Mouse (Mus musculus) hindbrain, embryonic 10.5 days (tissue): ENCODE results near the gene Efna4. TPM values are rescaled to one million over a fixed set of nuclear protein-coding genes. Genes with fewer than 3 reads are reported as not detected.

ENCODE experiments used
- DNase-seq: peaks from one replicate; pipeline ENCODE4 v3.0.0-alpha.2; 2017; ENCODE audit warnings: low spot score
- H3K27ac ChIP-seq: fragments of 300-500 bp; sonication (generic); 2 replicates; pipeline ENCODE4 v1.5.1; 2016; ENCODE audit warnings: mild to moderate bottlenecking, moderate library complexity
- H3K27me3 ChIP-seq: fragments of 300-500 bp; sonication (generic); 2 replicates; pipeline ENCODE4 v1.6.1; 2016; ENCODE audit warnings: mild to moderate bottlenecking; ENCODE audit not compliant: poor library complexity, insufficient read depth, severe bottlenecking
- H3K36me3 ChIP-seq: fragments of 300-500 bp; sonication (generic); 2 replicates; pipeline ENCODE4 v1.6.1; 2016; ENCODE audit warnings: mild to moderate bottlenecking, moderate library complexity
- H3K4me1 ChIP-seq: fragments of 300-500 bp; sonication (generic); replicated peaks from 2 replicates; pipeline ENCODE4 v1.6.1; 2016; ENCODE audit warnings: mild to moderate bottlenecking
- H3K4me3 ChIP-seq: fragments of 300-500 bp; sonication (generic); 2 replicates; pipeline ENCODE4 v1.5.1; 2016; ENCODE audit warnings: mild to moderate bottlenecking, moderate library complexity
- H3K9me3 ChIP-seq: fragments of 300-500 bp; sonication (generic); 2 replicates; pipeline ENCODE4 v1.6.1; 2016; ENCODE audit warnings: mild to moderate bottlenecking, moderate library complexity
- WGBS: fragments of 180-500 bp; shearing (Covaris S2); methylation state at CpG from one replicate; pipeline ENCODE4 v1.1.7; 2016; 5-methylcytosine and 5-hydroxymethylcytosine counted together
- polyA plus RNA-seq: library from polyadenylated mRNA; unstranded; fragments of >200 nt; fragmentation: Nextera tagmentation; extraction: Ambion mirVana; gene quantifications from 2 replicates; pipeline ENCODE4 v1.2.1, GENCODE M21; 2016

Efna4 gene
- polyA plus RNA-seq, 1 experiment from 2014 or later, result 23.2 TPM

DNA sequence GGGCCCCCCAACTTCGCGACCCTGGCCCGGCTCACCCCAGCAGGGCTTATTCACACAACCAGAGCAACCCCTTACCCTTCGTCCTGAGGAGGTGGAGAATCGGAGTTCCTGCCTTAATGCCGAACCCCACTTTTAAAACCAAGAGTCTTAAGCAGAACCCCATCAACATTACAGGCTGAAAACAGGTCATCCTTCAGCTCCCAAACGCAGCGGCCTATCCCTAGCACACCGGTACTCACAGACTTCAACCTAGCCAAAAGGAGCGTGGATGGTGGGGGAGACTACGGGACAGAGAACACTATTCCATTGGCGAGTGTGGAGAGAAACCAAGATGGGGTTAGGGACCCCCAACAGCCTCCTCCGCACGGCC lies 15.7 kb downstream of the Efna4 start:
- WGBS, result 1% methylated on average over 14 of the region's 14 CpGs
- Histone ChIP-seq H3K4me1 (peaks cover 66% of the 10 kb centered on the region), H3K36me3 (no peaks in the 10 kb centered on the region), H3K27me3 (peaks cover 77% of the 10 kb centered on the region), H3K9me3 (no peaks in the 10 kb centered on the region), H3K27ac (peak overlapping the region; percentile 87), H3K4me3 (peak overlapping the region; percentile 71)
- no peak for DNase-seq

DNA sequence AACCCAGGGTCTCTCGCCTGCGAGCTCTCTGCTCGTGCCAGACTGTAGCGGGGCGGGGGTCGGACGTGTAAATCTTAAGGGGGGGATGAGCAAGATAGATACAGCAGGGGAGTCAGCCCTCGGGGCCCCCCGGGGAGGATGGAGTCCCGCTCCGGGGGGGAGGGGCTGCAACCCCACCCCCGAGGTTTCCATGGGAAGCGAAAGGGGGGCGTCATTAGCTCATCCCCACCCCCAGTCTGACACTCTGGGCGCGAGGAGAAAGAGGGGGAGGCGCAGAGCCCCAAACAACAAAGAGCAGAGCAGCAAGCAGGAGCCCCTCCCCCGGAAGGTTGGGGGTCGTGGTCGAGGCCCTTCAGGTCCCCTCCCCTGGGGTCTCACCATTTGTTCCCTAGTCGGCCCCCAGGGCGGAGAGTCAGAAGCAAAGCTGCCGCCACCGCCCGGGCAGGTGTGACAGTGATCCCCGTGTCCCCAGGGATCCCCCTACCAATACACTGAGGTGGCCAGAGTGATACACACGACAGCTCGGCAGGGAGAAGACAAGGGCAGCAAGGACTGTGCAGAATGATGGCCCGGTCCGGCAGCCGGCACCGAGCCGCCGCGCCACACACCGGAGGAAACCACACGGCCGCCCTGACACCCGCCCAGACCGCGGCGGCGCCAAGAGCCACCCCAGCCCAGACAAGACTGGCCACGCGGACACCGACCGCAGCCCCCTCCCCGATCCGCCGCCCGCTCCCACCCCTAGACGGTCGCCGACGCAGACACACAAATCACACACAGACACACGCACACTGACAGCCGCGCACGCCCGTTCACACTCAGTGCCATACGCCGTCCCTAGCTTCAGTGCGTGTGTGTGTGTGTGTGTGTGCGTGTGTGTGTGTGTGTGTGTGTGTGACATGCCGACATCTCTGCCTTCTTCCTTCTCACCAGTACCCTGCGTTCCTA lies 16.4 kb downstream of the Efna4 start:
- Histone ChIP-seq H3K27ac (peak overlapping the region; percentile 87), H3K27me3 (peaks cover 84% of the 10 kb centered on the region), H3K9me3 (no peaks in the 10 kb centered on the region), H3K4me1 (peaks cover 70% of the 10 kb centered on the region), H3K4me3 (peak overlapping the region; percentile 71), H3K36me3 (no peaks in the 10 kb centered on the region)
- WGBS, result under 1% methylated on average over 66 of the region's 66 CpGs
- DNase-seq, result peak; percentile 49

DNA sequence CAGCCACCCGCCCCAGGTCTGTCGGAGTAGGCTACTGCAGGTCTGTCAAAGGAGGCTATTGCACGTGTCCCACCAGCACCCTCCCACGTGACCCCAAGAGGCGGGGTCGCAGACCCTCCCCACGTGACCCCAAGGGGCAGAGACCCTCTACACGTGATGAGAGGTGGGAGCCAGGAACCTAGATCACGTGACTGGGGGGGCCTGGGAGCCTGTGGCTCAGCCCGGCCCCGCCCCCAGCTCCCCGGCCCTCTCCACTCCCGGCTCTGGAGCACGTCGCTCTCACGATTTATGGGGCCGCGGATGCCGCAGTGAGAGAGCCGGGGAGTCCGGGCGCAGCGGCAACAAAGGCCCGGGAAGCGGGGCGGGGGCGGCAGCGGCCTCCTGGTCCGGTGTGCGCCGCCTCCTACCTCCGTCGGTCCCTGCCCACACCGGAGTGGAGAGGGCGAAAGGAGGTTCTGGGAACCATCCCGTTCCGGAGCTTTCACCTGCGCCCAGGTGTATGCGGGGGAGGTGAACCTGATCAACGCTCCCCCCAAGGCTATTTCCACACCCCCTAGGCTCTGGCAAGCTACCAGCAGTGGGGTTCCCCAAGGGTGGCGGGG lies 17.1 kb downstream of the Efna4 start:
- under 1% methylated on average over 41 of the region's 41 CpGs for WGBS
- Histone ChIP-seq H3K27ac (peak overlapping the region; percentile 87), H3K4me3 (peak overlapping the region; percentile 71), H3K27me3 (peaks cover 92% of the 10 kb centered on the region), H3K36me3 (no peaks in the 10 kb centered on the region), H3K9me3 (no peaks in the 10 kb centered on the region), H3K4me1 (peaks cover 78% of the 10 kb centered on the region)
- peak; percentile 78 for DNase-seq

DNA sequence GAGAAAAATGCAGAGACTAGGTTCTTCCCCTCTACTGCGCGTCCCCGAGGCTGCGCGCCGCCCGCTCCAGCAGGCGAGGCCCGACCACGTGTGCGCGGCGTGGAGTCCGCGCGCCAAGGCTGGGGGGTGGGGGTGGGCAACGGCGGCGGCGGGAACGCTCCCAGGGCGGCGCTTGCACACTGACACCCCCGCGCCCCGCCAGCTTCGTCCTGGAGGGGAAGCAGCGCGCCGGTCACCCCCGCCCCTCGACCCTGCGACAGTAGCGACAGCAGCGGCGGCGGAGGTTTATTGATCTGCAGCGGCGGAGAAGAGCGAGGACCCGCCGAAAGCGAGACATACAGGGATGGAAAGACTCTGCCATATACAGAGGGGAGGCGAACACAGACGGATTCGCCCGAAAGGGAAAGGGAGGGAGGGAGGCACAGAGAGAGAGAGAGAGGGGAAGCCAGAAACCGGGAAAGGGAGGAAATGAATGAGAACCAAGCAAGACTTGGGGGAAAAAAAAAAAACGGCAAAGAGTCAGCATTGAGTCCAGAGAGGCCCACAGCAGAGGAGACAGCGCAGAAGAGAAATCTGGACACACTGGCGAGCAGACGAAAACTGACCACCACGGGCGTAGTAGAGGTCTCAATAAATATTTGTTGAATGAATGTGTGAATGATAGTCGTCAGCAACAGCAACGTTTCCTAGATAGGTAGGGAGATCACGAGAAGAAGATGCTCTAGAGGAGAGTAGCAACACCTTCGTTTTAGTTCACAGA lies 18.1 kb downstream of the Efna4 start:
- Histone ChIP-seq H3K4me3 (peak overlapping the region; percentile 71), H3K27me3 (peaks cover 97% of the 10 kb centered on the region), H3K36me3 (no peaks in the 10 kb centered on the region), H3K9me3 (no peaks in the 10 kb centered on the region), H3K27ac (peak overlapping the region; percentile 24; the same call in 1 of the 2 replicates), H3K4me1 (peaks cover 87% of the 10 kb centered on the region)
- 4% methylated on average over 58 of the region's 58 CpGs for WGBS
- DNase-seq, result peak; percentile 61

DNA sequence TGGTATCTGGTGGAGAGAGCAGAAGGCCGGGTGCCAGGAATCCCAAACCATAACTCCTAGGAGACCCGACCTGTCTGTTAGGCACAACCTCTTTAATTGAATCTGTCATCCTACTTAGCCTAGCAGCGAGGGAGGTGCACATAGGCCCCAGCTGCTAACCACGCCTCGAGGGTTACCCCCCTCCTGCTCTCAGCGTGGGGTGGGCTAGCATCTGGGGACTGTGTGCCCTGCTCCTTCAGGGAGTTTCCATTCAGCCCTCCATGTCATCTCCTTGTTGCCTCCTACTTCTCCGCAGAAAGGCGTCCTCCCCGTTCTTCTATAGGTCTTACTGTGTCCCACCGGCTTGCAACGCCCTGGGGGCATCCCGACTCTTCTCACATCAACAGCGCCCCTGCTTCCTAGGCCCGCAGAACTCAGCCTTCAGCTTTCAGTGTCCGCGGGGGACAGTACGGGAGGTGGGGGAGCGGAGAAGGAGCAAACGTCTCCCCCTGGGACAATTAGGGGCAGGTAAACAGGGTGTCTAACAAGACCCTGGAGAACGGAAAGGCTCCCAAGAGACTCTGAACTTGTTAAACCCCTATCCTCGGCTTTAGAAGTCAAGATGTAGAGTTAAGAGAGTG lies 18.7 kb downstream of the Efna4 start:
- Histone ChIP-seq H3K36me3 (no peaks in the 10 kb centered on the region), H3K9me3 (no peaks in the 10 kb centered on the region), H3K4me3 (peak overlapping the region; percentile 71), H3K27ac (peak overlapping the region; percentile 24), H3K27me3 (peaks cover 94% of the 10 kb centered on the region), H3K4me1 (peaks cover 91% of the 10 kb centered on the region)
- 5% methylated on average over 21 of the region's 21 CpGs for WGBS
- DNase-seq, result peak; percentile 40

DNA sequence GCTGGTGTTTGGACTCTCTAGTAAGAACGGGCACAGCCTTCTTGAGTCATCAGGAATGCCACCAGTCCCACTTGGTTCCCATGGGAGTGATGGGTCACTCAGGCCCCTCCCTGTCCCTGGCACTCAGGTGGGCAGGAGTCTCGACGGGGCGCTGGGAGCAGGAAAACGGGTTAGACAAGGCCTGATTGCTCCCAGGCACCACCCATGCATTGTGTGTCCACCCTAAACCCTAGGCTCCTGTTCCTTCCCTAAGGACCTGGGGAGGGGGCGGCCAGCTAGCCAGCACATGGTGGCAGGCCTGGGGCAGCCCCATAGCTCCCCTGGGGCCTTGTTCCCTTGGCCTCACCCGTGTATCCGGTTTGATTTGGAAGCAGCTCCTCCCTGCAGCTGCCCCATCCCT lies 19.5 kb downstream of the Efna4 start:
- 69% methylated on average over 8 of the region's 8 CpGs for WGBS
- peaks cover 89% of the 10 kb centered on the region for H3K4me1 ChIP-seq
- DNase-seq, result no peak
- H3K27me3 ChIP-seq, result peaks cover 86% of the 10 kb centered on the region
- H3K9me3 ChIP-seq, result no peaks in the 10 kb centered on the region
- H3K27ac ChIP-seq, result no peak overlapping the region
- H3K4me3 ChIP-seq, result 0 out of 2 replicates have a peak overlapping the region, but pooled peaks have one; percentile 71
- H3K36me3 ChIP-seq, result no peaks in the 10 kb centered on the region

DNA sequence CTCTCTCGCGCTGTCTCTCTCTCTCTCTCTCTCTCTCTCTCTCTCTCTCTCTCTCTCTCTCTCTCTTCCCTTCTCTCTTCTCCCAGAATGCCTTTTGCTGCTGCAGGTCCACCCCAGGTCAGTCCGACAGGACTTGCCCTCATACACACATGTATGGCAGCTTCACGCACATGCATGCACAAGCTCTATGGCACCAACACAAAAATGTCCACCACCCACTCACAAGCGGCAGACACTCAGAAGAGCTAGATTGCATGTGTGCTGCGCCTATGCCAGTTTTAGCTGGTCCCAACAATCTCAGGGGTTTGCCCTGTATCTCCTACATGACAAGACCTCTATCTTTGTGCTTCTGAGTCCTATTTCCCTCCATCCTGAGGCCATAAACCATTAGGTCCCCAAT lies 20.6 kb downstream of the Efna4 start:
- H3K4me3 ChIP-seq, result peak overlapping the region; percentile 54
- H3K36me3 ChIP-seq, result no peaks in the 10 kb centered on the region
- no peak for DNase-seq
- peak overlapping the region; percentile 13; the same call in 1 of the 2 replicates for H3K27ac ChIP-seq
- H3K27me3 ChIP-seq, result peaks cover 76% of the 10 kb centered on the region
- WGBS, result 58% methylated on average over 6 of the region's 6 CpGs
- H3K9me3 ChIP-seq, result no peaks in the 10 kb centered on the region
- peaks cover 79% of the 10 kb centered on the region for H3K4me1 ChIP-seq

DNA sequence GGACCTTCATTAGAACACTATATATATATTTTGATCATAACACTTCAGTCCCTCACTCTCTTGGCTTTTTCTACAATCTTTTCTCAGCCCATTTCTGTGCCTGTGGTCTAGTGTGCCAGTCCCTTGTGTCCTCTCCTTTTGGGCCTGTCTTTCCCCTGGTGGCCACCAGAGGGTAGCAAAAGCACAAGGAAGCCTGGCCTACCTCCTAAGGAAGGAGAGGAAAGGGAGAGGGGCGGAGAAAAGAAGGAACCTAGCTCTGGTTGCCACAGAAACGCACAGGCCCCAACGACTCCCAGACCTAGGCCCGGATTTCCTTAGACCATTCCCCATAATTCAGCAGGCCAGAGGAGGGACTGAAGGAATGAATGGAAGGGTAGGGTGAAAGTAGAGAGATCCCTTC lies 21.0 kb downstream of the Efna4 start:
- Histone ChIP-seq H3K9me3 (no peaks in the 10 kb centered on the region), H3K27me3 (peaks cover 71% of the 10 kb centered on the region), H3K4me3 (peak overlapping the region; percentile 54), H3K27ac (peak overlapping the region; percentile 13; the same call in 1 of the 2 replicates), H3K4me1 (peaks cover 74% of the 10 kb centered on the region), H3K36me3 (no peaks in the 10 kb centered on the region)
- WGBS, result 0% methylated on average over 4 of the region's 4 CpGs
- peak; percentile 88 for DNase-seq

DNA sequence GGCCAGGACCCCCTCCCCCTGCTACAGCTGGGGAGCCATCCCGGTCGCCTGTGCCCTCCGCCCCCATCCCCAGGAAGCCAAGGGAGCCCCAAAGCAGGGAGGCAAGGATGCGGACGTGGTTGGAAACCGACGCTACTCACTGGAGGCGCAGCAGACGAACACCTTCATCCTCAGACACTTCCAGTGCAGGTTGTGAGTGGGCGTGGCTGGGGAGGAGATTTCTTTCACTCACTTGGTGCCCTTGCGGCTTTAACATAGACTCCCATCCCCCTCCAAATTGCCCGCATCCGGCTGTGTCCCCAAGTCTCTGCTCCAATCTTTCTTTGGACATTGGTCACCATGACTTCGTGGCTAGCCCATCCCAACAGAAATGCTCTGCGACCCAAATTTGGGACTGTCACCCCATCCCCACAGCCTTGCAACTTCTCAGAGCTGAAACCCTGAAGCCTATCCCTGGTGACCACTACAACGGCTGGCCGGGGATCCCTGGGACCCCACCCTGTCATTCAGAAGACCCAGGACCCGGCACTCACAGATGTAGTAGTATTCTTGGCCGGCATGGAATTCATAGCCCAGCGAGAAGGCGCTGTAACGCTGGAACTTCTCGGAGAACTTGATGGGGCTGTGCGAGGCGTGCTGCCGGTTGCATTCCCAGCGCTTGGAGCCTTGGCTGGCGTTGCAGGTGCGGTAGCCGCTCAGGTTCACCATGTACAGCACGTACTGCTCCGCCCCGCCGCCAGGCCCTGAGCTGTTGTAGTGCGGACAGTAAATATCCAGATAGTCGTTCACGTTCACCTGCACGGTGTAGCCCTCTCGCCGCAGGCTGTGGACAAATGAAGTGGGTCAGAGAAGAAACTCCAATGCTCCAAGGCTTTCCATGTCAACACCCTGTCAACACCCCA lies 21.6 kb downstream of the Efna4 start:
- peak overlapping the region; percentile 84; the same call in 1 of the 2 replicates for H3K27ac ChIP-seq
- no peaks in the 10 kb centered on the region for H3K9me3 ChIP-seq
- H3K27me3 ChIP-seq, result peaks cover 65% of the 10 kb centered on the region
- H3K4me3 ChIP-seq, result peak overlapping the region; percentile 54
- peak; percentile 23 for DNase-seq
- peaks cover 68% of the 10 kb centered on the region for H3K4me1 ChIP-seq
- WGBS, result 10% methylated on average over 40 of the region's 40 CpGs
- H3K36me3 ChIP-seq, result no peaks in the 10 kb centered on the region

DNA sequence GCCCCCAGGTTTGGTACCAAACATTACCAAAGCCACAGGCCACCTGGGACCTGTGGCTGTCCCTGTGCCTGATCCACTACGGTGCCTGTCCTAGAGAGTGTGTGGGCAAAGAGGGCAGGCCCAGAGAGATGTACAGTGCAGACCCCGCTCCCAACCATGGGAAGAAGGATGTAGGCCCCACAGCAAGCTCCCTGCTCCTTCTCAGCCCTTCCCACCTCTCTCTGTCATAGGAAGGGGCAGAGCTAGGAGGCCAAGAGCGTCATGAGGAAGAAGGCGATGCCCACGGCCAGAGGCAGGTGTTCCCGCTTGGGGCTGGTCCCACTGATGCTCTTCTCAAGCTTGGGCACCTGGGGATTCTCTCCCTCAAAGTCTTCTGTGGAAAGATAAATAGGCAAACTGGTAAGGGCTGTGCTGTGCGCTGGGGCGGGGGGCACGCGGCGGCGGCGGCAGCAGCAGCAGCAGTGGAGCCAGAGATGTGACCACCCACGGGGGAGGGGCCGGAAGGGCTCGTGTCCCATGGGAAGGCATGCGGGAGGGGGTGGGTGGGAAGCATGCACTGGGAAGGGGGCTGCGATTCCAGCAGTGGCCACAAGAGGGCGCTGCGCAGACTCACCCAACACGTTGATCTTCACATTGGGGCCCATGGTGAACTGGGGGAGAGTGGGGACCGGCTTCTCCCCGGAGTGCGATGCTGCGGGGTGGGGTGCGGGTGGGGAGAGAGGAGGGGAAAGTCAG lies 22.5 kb downstream of the Efna4 start:
- WGBS, result 5% methylated on average over 26 of the region's 26 CpGs
- H3K4me3 ChIP-seq, result peak overlapping the region; percentile 54
- peak; percentile 90 for DNase-seq
- H3K9me3 ChIP-seq, result no peaks in the 10 kb centered on the region
- no peaks in the 10 kb centered on the region for H3K36me3 ChIP-seq
- peak overlapping the region; percentile 84 for H3K27ac ChIP-seq
- peaks cover 57% of the 10 kb centered on the region for H3K27me3 ChIP-seq
- peaks cover 60% of the 10 kb centered on the region for H3K4me1 ChIP-seq

DNA sequence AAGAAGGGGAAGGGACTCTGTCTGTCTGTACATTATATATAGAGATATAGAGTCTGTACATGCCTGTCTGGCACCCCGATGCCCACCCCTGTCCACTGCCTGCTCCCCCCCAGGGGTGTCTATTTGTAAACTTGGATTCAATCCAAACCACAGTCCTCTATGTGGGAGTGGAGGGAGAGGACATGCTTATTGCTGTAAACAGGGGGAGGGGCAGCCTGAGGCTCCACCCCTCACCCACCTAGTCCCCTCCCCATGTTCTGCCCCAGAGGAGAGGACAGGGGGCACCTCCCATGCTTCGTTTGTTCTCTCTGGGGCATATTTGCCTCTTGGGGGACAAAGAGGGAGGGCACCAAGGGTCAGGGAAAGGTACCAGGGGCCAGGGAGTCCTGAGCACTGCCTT lies 23.0 kb downstream of the Efna4 start:
- no peaks in the 10 kb centered on the region for H3K9me3 ChIP-seq
- peaks cover 51% of the 10 kb centered on the region for H3K27me3 ChIP-seq
- peak overlapping the region; percentile 84 for H3K27ac ChIP-seq
- no peaks in the 10 kb centered on the region for H3K36me3 ChIP-seq
- peak overlapping the region; percentile 54 for H3K4me3 ChIP-seq
- no peak for DNase-seq
- 42% methylated on average over 2 of the region's 2 CpGs for WGBS
- peaks cover 54% of the 10 kb centered on the region for H3K4me1 ChIP-seq
